Mouse (Mus musculus): Measurements from ENCODE around the gene Vps35.

Vps35 gene

DNA sequence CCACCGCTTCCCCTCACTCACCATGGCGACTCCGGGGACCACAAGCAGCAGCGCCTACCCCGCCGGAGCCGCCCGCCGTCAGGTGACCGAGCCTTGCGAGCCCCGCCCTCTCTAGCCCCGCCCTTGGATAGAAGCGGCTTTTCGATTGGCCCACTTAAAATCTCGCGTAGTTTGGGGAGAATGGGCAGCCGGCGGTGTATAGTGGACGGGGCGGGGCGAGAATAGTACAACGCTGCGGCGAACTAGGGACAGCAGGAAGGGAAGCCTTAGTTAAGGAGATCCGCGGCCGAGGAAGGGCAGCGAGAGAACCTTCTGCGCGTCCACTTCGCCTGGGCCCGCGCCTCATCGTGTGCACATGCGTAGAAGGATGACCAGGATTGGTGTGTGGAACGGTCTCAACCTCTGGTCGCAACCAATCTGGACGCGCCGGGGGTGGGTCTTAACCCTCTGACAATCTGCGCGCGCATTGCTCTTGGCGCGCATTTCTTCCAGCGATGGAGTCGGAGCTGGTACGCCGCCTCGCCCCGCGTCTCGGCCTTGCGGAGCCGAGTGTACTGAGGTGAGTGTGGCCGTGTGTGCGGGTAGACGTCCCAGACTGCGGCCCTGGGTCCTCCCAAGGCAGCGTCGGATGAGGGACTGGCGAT, at the start of gene Vps35, which contains the start of gene Orc6:
Vps35 (minus strand) TSS at position 369 of the 644 bp plus-strand sequence.
Orc6 (plus strand) TSS at position 199 of the 644 bp plus-strand sequence.
- DNase-seq: peak; percentile 100

DNA sequence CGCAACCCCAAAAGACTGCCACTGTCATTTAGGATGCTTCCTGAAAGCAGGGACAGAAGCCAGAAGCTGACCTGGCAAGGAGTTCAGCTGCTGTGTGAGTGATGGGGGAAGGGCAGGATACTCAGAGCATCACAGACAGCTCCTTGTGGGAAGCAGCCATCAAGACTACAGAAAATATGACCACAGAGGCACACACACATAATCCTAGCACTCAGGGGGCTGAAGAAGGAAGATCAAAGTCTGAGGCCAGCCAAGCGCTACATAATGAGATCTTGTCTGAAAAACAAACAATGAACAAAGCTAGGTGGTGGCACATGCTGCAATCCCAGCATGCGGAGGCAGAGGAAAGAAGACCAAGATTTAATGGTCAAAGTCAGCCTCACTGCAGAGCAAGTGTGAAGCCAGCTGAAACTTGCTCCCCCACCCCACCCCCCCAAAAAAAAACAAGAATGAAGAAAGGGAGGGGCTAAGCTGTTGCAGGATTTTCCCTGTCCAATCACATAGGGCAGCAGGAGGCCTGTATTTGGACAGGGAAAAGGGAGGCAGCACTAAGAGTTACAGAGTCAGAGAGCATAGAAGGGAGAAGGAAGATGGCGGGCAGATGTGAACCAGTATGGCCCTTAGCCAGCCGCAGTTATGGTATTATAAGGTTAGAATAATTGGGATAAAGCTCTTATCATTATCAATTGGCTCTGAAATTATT, 40.4 kb upstream of the Vps35 start:
- peak; percentile 58 for DNase-seq

GRCm38 (mm10) chr8:85337681-85338080, 38.1 kb upstream of the Vps35 start:
- DNase-seq: peak; percentile 80

GRCm38 (mm10) chr8:85336211-85336933, 36.8 kb upstream of the Vps35 start:
- peak; percentile 73 for DNase-seq

- no peak for DNase-seq
Measured at GRCm38 (mm10) chr8:85335105-85335504, 35.5 kb upstream of the Vps35 start.

GRCm38 (mm10) chr8:85329506-85329905, 29.9 kb upstream of the Vps35 start:
- peak; percentile 95 for DNase-seq

DNA sequence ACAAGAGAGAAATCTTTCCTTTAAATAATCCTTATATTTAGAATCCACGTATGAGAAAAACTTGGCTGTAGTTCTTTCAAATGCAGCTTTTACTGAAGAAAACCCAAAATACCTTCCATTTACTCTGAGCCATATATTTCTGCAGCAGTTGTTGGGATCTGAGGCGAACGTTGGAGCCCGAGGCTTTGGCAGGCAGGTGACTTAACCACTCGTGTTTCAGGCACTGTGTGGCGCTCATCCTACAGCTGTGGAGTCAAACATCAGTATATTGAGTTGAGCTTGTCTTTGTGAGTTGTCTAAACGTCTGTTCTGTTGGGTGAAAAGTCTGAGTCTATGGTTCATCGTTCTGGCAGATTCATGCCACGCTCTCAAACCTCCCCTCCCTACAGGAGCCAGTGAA, 27.4 kb upstream of the Vps35 start:
- DNase-seq: peak; percentile 68

GRCm38 (mm10) chr8:85323084-85323483, 23.5 kb upstream of the Vps35 start:
- DNase-seq: no peak

DNA sequence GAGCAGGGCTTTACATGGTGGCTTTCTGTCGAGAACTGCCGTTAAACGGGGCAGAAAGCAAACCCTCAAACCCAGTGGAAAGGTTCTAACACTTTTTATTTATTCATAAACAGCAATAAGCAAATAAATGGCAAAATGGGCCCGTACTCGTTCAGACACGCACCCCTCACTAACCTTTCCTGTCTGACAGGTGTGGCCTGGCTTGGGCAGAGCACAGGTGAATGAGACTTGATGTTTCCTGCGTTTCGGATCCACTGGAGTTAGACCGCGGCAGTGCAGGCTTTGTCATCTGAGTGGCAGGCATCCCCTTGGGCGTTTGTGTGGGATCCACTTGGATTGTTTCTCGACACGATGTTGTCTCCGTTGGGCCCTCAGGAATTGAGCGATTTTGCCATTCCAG, 22.4 kb upstream of the Vps35 start:
- DNase-seq: no peak

GRCm38 (mm10) chr8:85318534-85318933, 18.9 kb upstream of the Vps35 start:
- no peak for DNase-seq

DNA sequence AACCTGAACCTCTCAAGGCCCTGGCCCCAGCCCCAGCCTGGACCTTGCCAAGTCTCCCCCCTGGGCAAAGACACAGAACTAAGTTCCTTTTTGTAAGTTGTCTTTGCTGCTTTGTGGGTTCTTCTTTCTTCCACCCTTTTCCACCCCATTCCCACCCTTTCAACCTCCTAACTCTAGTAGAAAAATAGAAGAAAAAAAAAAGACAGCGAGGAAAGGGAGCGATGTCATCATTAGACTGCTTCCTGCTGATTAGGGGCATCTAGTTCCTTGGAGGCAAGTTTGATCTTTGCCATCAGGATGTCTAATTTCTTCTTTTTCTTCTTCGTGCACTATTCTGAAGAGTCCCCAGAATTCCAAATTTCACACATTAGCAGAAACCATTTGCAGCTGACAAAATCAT, 13.4 kb upstream of the Vps35 start:
- DNase-seq: no peak

DNA sequence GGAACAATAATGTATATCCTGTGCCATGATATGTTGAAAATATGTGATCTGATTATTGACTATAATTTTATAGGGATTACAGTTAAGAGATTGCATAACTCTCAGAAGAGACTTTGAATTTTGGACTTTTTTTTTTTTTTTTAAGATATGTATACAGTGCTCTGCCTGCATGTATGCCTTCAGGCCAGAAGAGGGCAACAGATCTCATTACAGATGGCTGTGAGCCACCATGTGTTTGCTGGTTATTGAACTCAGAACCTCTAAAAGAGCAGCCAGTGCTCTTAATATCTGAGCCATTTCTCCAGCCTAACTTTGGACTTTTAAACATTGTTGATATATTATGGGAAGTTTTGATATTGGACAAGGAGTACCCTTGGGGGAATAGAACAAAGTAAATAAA, 12.1 kb upstream of the Vps35 start:
- no peak for DNase-seq

- no peak for DNase-seq
Measured at GRCm38 (mm10) chr8:85308564-85308963, 9.0 kb upstream of the Vps35 start.

GRCm38 (mm10) chr8:85303531-85303930, 3.9 kb upstream of the Vps35 start:
- no peak for DNase-seq

DNA sequence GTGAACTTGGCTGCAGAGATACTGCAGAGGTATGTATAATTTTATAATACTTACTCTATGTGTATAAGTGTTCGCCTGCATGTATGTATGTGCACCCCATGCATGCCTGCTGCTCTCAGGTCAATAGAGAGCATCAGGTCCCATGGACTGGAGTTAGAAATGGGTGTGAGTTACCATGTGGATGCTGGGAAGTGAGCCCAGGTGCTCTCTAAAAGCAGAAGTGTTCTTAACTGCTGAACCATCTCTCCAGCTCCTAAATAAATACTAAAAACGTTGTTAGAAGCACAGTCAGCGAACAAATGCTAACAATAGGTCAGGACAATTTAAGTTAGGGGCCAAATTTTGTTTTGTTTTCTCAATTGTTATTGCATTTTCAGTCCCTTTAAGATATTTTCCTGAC, 3.3 kb upstream of the Vps35 start:
- no peak for DNase-seq

DNA sequence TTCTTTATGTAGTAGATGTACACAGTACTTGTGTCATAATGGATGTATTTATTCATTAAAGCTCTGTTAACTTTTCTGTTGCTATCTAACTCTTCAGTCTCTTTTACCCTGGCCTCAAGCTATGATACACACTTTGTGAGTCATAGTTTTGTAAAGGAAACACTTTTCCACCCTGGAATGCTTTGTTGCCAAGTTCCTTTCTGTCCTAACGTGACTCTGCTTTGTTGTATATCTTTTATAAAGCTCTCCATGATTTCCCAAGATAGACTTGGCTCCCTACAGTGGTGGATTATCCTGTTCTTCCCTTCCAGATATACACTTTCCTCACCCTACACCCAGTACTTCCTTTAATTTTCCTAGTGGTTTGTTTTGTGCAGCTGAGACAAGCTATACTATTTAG, 2.3 kb upstream of the Vps35 start:
- no peak for DNase-seq

- DNase-seq: peak; percentile 86
Measured at GRCm38 (mm10) chr8:85298600-85299433, 785 bp downstream of the Vps35 start.

DNA sequence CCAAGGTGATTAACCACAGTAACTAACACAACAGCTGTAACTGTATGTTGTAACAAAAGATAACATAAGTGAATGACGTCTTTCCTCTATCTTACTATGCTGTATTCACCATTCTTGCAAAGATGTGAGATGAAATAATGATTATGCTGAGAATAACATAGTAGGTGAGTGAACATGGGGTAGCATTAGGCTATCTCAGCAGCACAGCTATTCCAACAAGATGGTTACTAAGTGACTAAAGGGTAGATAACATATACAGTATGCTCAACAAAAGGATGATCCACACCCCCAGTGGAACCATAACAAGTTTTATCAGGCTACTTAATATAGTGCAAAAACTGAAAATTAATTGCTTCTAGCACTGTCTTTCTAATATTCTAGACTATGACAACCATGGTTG, 12.8 kb downstream of the Vps35 start:
- DNase-seq: no peak

- no peak for DNase-seq
Measured at GRCm38 (mm10) chr8:85227297-85227696, 72.3 kb downstream of the Vps35 start.

- DNase-seq: no peak
Measured at GRCm38 (mm10) chr8:85225688-85226087, 73.9 kb downstream of the Vps35 start, which contains the start of gene Olfr371. Olfr371 (plus strand) TSS chr8:85225988.

DNA sequence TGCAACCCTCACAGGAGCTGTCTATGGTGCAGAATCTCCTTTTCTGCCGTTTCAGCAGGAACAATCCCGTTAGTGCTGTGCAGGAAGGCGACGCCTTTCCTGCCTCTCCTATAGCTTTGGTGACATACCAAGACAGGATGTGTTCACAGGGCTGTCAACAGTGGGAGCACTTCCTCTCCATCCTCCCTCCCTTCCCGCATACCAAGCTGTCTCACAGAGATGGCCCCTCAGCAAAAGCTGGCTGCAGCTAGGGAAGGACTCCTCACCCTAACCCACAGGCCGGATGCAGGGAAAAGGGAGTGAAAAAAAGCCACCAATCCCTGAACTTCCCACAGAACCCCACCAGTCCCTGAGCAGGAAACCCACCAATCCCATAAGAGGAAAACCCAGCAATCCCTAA, 78.6 kb downstream of the Vps35 start:
- peak; percentile 95 for DNase-seq

GRCm38 (mm10) chr8:85220220-85220619, 79.4 kb downstream of the Vps35 start:
- no peak for DNase-seq
